Mouse (Mus musculus): ENCODE data around the gene Dhx16. TPM values are rescaled to one million over a fixed set of nuclear protein-coding genes. Genes with fewer than 3 reads are reported as not detected.
"Not testable (repeated sequence)": the region's sequence is repeated elsewhere in the genome, so short reads cannot be mapped to it uniquely, and the experiment has no call there.

Gene Dhx16
- total RNA-seq (2021), result 10 to 100 TPM; 22.1 to 25.1 TPM
- long read RNA-seq, experiment 1, transcript Dhx16-201 (20 exons, 3,351 nt), result major isoform, 23 of 29 reads
- long read RNA-seq, experiment 1, partial matches to known transcripts, result 3 of 29 reads
- long read RNA-seq, experiment 1, other reads (novel, unspliced or antisense), result 3 of 29 reads
- long read RNA-seq, experiment 2, transcript Dhx16-201 (20 exons, 3,351 nt), result major isoform, 33 of 43 reads
- long read RNA-seq, experiment 2, partial matches to known transcripts, result 4 of 43 reads
- long read RNA-seq, experiment 2, other reads (novel, unspliced or antisense), result 6 of 43 reads

DNA sequence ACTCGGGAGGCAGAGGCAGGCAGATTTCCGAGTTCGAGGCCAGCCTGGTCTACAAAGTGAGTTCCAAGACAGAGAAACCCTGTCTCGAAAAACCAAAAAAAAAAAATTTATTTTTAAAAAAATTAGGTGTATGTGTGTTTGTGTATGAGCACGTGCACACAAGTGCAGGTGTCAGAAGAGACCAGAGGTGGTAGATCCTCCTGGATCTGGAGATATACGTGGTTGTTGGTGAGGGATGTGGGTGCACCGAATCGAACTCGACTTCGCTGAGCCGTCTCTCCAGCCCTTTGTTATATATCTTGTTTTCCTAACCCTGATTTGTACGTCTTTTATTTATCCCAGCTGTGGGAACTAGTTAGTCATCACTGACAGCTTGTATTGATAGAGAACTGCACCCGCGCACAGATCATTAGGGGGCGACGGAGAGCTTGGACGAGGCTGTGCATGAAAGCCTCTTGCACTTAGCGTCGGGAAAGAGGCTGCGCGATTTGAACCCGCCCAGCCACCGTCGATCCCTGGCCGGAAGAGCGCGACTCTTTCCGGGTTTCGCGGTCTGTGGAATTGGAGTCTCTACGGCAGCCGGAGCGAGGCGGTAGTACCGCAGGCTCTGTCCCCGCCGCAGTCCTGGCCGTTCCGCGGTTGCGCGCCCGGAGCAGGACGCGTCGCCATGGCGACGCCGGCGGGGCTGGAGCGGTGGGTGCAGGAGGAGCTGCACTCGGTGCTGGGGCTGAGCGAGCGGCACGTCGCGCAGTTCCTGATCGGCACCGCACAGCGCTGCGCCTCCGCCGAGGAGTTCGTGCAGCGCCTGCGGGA lies at the start of gene Dhx16:
Gene Dhx16 (plus strand): TSS at position 575 of the 813 bp plus-strand sequence.
- DNase-seq (ENCODE audit: low spot score in 2 of 2), result peak; percentile 85 to 96

GRCm38 (mm10) chr17:35832400-35833238 lies 47.0 kb upstream of the Dhx16 start:
- no peak for DNase-seq (ENCODE audit: low spot score in 2 of 2)

DNA sequence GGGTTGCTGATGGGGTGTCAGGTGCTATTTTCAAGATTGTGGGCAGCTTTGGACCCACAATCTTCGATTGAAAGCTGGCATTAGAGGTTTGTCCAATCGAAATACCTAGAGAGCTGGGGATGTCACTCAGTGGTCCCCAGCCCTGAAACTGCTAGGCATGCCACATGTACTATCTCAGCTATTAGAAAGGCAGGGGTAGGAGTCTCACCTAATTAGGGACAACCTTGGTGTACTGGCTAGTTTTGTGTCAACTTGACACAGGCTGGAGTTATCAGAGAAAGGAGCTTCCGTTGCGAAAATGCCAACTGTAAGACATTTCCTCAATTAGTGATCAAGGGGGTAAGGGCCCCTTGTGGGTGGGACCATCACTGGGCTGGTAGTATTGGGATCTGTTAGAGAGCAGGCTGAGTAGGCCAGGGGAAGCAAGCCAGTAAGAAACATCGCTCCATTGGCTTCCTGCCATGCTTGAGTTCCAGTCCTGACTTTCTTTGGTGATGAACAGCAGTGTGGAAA lies 46.3 kb upstream of the Dhx16 start:
- DNase-seq (ENCODE audit: low spot score in 2 of 2), result no peak

- DNase-seq (ENCODE audit: low spot score in 2 of 2), result no peak
Measured at GRCm38 (mm10) chr17:35833894-35834293, 45.7 kb upstream of the Dhx16 start.

DNA sequence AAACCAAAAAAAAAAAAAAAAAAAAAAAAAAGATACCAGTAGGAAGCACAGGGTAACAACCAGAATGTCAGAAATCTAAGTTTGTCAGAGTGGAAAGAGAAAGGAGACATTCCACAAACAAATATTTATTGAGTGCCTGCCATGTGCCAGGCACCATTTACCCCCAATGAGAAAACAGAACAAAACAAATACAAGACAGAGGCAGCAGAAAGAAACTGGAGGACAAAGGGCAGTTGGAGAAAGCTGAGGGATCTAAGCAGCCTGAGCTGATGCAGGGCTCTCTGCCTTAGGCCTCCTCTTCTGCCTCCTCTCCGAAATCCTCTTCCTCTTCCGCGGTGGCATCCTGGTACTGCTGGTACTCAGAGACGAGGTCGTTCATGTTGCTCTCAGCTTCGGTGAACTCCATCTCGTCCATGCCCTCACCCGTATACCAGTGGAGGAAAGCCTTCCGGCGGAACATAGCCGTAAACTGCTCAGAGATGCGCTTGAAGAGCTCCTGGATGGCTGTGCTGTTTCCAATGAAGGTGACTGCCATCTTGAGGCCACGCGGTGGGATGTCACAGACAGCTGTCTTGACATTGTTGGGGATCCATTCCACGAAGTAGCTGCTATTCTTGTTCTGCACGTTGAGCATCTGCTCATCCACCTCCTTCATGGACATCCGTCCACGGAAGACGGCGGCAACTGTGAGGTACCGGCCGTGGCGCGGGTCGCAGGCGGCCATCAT lies 44.8 kb upstream of the Dhx16 start:
- no peak for DNase-seq (ENCODE audit: low spot score in 2 of 2)

- DNase-seq (ENCODE audit: low spot score in 2 of 2), result no peak
Measured at GRCm38 (mm10) chr17:35835424-35836140, 44.0 kb upstream of the Dhx16 start.

DNA sequence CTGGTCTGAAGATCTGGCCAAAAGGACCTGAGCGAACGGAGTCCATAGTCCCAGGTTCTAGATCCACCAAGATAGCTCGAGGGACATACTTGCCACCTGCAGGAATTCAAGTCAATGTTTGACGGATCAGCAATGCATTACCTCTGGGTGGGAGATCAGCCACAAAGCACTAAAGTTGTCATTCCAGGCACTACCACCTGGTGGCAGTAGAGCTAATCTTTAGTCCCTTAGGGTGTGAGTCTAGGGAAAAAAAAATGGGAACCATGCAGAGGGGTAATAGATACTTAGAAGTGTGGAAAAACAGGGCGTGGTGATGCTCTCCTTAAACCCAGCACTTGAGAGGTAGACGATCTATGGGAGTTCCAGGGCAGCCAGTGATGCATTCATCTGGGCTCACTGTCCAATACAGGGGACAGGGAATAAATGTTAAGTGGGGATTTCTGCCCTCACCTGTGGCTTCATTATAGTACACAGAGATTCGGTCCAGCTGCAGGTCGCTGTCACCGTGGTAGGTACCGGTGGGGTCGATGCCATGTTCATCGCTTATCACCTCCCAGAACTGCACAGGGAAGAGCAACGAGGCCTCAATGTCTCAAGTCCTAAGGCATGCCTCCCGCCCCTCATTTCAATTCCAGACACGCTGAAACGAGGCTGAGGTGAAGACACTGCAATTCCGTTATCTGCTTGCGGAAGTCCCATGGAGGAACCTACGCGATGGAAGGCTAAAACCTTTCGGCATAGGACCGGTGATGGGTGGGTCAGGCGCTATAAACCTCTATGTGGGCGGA lies 43.2 kb upstream of the Dhx16 start:
- peak in 1 of 2 experiments; percentile 84 for DNase-seq (ENCODE audit: low spot score in 2 of 2)

DNA sequence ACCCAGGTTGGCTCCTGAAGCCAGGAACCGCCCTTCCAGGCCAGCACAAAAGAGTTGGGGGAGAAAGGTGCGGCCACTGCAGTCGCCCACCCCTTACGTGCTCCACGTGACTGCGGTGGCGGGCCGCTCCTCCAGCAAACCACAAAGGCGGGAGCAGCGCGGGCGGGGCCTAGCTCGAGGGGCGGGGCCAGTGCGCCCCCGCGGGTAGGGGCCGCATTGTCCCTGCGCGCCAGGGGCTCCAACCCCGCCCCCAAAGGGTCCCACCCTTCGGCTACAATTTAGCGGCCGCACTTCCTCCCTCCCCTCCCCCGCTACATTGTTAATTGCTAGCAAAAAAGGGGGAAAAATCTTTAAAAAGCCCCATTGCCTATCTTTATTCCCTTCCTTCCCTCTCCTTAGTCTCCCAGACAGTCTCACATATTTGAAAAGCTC lies 42.6 kb upstream of the Dhx16 start:
- peak; percentile 74 to 90 for DNase-seq (ENCODE audit: low spot score in 2 of 2)

DNA sequence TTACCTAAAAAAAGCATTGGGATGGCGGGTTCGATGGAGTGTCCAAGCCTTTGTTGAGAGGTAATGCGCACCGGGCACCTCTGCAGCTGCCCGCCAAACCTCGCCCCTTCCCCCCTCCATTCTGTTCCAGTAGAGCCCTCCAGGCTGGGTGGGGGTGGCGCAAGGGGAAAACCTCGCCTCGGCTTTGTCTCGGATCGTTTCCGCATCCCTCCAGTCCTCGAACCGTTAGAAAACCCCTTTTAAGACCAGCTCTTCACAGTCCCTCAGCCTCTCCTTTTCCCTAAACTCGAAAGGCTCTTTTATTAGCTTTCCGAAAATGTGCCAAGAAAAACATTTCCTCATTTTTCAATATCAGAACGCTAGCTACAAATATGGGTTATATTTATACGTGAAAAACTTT lies 42.1 kb upstream of the Dhx16 start:
- DNase-seq (ENCODE audit: low spot score in 2 of 2), result peak in 1 of 2 experiments; percentile 61

DNA sequence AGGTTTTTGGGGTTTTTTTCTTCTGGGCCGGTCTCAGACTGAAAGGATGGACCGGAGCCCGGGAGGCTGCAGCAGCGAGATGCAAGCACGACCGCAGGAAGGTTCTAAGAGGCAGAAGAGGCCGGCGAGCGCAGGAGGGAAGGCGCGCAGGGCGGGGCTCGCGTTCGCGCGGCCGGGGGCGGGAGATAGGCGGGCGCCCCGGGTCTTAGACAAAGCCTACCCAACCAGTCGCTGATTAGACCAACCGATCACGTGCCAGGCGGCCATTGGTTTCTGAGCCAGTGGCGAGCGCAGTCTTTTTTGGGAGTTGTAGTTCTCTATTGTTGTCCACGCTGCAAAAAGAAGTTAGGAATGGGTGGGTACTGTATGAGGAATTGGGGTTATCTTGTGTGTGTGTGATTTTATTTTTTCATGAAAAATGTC lies 41.5 kb upstream of the Dhx16 start, which contains the start of gene Tubb5:
Gene Tubb5 (minus strand): TSS at position 185 of the 423 bp plus-strand sequence.
- DNase-seq (ENCODE audit: low spot score in 2 of 2), result peak; percentile 94 to 96

DNA sequence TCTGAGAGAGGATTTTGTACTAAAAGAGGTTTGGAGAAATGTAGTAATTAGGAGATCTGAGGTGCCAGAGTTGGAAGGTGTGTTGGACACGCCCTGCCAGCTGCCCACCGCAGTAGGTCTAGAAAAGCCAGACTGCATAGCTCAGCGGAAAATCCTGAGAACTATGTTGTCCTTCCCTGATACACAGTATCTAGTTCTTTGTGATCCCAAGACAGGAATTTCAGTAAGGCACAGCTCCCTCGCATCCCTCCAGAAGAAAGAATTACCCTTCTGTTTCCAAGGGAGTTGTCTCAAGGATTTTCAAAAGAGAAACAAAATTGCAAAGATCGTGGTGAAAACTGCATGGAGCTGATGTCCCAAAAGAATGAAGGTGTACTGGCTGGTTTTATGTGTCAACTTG lies 41.0 kb upstream of the Dhx16 start:
- DNase-seq (ENCODE audit: low spot score in 2 of 2), result no peak

DNA sequence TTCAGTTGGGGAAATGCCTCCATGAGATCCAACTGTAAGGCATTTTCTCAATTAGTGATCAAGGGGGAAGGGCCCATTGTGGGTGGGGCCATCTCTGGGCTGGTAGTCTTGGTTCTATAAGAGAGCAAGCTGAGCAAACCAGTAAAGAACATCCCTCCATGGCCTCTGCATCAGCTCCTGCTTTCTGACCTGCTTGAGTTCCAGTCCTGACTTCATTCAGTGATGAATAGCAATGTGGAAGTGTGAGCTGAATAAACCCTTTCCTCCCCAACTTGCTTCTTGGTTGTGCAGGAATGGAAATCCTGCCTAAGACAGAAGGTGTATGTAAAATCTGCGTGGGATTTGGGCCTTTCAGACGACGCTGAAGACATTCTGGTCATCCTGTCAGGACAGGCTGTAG lies 40.6 kb upstream of the Dhx16 start:
- not testable (repeated sequence) for DNase-seq (ENCODE audit: low spot score in 2 of 2)

DNA sequence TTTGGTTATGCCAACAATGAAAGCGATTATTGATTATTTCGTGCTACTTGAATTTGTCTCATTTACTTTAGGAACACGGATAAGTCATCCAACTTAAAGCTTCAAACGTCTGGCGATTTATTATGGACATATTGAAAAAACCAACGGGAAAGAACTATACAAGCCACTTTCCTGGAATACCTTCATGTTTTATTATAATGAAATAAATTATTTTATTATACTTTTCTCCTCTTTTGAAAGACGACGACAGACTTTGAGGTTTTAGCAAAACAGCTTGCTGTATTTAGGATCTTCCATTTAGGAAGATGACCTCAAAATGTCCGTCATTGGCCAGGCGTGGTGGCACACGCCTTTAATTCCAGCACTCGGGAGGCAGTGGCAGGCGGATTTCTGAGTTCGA lies 39.1 kb upstream of the Dhx16 start:
- no peak for DNase-seq (ENCODE audit: low spot score in 2 of 2)

DNA sequence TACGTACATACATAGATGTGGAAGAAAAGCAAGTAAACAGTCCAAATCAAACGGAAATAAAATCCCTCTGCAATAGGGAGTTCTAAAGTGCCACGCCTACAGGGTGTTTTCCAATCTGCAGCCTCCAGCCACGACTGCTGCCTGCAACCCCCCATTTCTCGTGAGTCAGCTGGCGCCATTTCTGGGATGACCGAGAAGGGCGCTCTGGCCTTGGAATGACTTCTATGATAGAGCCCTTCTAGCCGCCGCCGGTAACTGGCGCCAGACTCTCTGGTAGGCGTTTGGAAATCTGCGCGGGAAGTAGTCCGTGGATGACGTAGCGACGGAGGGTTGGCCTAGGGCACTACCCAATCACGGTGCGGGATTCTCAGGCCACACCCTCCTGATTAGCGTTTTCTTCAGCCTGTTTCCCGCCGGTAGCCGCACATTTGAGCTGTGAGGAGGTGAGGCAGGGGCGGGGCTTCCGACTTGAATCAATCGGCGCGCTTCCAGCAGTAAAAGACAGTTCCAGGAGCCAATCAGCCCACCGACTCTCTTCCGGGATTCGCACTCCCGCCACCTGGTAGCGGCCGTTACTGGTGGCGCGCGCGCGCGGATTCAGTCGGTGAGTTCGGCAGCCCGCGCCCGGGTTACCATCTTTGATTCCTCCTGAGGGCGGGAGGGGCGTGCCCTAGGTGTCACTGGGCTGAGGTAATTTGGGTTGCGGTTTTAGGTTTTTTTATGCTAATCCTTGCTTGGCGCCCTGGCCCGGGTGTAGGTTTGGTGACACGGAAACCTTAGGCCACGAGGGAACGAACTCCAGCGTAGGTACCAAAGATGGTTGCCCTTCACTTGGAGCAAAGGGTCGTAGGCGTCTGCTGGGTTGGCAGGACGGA lies 38.3 kb upstream of the Dhx16 start, which contains the start of gene Mdc1:
Gene Mdc1 (plus strand): TSS at position 440 of the 875 bp plus-strand sequence.
- peak; percentile 92 to 99 for DNase-seq (ENCODE audit: low spot score in 2 of 2)

- DNase-seq (ENCODE audit: low spot score in 2 of 2), result no peak
Measured at GRCm38 (mm10) chr17:35842006-35842405, 37.6 kb upstream of the Dhx16 start.

GRCm38 (mm10) chr17:35843514-35843913 lies 36.1 kb upstream of the Dhx16 start:
- no peak for DNase-seq (ENCODE audit: low spot score in 2 of 2)

DNA sequence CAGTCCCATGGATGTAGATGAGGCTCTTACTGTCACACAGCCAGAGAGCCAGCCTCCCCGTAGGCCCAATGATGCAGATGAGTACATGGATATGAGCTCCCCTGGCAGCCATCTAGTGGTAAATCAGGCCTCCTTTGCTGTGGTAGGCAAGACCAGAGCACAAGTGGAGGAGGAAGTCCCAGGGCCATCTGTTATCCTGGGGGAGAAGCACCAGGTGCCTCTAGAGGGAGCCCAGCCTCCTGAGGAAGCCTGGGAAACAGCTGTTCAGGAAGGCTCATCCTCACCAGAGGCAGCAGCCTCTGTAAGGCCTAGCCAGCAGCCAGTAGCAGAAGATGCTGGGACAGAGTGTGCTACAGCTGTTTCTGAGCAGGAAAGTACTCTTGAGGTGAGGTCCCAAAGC lies 31.5 kb upstream of the Dhx16 start:
- no peak for DNase-seq (ENCODE audit: low spot score in 2 of 2)

DNA sequence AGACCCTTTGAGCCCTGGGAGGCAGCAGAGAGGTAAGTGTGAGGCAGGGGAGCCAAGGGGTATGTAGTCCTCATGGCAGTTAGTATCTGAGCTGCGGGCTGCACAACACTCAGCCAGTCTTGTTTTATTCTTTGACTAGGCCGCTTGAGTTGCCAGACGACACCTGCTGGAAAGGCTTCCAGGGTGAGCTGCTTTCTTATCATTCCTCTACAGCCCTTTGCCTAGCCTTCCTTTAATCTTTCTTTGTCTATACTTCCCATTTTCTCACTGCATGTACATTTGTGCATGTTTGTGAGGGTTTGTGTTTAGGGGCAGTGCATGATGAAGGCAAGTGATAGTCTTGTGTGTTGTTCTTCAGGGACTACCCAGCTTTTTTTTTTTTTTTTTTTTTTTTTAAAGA lies 28.6 kb upstream of the Dhx16 start:
- DNase-seq (ENCODE audit: low spot score in 2 of 2), result no peak
